Mouse (Mus musculus): ENCODE data around the gene Ccdc167.

Gene Ccdc167

DNA sequence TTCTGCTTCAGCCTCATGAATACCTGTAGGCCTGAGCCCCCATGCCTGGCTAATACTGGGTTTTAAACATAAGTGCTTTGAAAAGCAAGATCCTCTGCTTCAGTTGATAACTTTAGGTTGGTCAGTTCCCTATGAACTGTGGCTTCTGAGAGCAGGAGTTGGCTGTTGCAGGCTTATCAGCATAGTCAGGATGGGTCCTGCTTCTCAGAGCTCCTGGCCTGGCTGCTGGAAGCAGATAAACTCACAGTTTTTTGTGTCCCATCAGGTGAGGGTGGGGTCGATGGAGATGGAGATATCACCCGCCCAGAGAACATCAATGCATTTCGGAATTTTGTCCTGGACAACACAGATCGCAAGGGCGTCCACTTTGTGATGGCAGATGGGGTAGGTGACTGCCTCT, 30.1 kb downstream of the Ccdc167 start:
- DNase-seq (ENCODE audit: extremely low spot score, low spot score), result no peak

DNA sequence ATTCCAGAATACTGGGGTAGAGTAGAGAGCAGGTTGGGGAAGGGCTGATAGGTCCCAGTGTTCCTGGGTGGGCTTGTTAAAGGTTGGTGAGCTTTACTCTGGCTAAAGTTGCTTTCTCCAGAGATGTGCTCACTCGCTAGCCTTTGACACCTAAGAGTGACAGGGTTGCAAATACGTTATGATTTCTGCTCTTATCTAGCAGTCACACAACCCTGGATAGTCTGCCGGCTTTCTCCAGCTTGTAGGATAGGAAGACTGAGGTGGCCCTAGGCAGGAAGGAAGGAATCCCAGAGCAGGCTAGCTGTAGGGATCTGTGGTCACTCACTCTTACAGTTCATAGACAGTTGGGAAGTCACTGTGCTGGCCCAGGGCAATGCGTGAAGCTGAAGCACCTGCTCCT, 32.6 kb downstream of the Ccdc167 start:
- DNase-seq (ENCODE audit: extremely low spot score, low spot score), result no peak

DNA sequence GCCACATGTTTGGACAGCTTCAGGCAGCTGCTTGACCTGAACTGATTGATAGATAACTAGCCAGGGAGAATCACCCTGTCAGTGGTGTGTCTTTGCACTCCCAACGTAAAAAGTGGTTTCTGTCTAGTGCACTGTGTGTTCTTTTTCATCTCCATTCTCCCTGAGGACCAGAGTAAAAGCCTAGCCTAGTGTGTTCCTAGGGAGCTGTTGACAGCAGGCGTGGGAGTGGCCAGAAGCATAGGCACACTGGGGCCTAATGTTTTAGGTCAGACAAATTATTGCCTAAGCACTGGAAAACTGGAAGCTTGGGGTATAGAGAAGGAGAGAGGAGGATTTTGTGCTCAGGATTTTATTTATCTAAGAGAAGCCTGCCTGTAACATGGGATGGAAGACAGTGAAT, 33.7 kb downstream of the Ccdc167 start:
- no peak for DNase-seq (ENCODE audit: extremely low spot score, low spot score)

DNA sequence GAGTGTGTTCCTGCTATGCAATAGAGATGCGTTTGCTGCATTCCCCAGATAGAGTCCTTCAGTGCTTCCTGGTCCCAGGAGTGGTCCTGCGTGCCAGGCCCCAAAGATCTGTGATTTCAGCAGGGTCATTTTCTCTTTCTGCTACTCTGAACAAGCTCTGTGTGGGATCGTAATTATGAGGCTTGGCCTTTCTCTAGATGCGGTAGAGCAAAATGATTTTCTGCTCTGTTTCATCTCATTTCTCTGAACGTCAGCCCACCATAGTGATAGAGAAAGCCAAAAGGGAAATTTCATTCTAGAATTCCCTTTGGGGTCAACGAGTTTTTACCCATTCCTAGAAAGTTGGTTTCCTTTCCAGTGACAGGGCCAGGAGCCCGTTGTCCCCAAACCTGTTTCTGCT, 34.6 kb downstream of the Ccdc167 start:
- no peak for DNase-seq (ENCODE audit: extremely low spot score, low spot score)

DNA sequence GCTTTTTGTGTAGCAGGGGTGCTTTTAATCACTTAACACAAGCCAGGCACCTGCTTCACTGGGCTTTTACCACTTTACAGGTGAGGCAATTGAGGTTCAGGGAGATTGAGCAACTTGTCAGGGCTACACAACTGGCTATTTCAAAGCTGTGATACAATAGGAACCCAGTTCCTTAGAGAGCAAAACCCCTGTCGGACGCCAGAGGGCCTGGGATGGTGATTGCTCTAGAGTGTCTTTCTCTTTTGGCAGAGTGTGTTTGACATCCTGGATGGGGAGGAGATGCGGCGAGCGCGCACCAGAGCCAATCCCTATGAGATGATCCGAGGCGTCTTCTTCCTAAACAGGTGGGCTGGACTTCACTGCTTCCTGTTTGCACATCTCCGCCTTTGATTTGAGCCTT, 35.2 kb downstream of the Ccdc167 start:
- DNase-seq (ENCODE audit: extremely low spot score, low spot score), result no peak

DNA sequence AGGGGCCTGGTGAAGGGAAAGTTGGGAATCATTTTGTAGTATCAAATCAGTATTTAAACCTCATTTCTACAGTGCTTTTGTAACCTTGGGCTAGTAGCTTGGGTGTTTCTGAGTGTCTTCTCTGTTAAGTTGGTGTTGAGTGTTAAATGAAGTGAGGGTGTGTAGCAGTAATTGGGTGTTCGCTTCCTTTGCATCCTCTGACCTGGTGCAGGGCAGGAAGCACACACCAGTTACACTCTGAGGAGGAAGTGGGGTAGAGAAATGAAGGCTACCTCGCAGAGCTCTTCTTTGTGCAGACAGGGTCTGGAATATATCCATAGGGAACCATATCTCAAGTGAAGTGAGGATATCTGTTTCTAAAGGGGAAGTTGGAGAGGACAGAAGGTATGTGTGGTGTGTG, 35.9 kb downstream of the Ccdc167 start:
- DNase-seq (ENCODE audit: extremely low spot score, low spot score), result no peak

DNA sequence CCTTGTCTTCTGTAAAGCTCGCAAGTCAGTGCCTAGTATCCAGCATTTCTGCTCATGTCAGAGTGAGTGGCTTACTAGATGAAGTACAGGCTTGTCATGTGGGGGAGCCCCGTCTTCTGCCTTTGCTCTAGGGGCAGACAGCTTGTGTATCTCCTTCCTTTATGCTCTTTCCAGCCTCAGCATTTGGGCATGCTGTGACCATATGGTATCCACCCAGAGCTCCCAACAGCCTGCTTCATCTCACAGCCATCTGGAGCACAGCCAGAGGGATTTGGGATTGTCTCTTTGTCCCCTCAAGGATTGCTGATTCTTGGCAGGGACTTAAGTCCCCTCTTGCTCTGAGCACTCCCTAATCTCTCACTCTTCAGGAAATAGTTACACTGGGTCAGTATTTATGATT, 36.7 kb downstream of the Ccdc167 start:
- DNase-seq (ENCODE audit: extremely low spot score, low spot score), result no peak

DNA sequence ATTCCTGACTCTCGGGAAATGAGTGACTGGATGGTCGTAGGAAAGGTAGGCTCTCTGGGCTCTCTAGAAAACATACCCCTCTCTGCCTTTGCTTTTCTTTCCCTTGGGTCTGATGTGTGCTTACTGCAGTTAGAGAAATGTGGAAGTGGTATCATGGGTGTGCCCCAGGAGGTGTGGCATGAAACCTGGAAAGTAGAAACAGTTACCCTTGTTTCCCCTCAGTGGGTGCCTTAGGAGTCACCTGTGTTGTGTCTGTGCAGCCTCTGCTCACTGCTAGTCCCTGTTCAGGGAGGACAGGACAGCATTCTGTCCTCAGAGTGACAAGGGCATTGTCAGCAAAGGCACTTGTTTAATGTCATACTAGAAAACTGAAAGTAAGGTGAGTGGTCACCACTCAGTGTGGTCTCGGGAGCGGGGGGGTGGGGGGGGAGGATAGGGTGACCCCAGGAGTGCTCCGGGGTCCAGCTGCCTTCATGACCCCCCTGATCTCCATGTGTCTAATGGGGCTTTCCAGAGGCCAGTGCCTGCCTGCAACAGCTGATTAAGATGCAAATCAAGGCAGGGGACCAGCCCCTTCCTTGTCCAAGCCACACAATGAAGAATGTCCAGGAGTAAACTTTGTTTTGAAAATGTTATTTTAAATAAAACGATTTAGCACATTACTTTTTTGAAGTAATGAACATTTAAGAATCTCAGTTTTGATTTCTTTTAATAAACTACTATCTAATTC, 37.6 kb downstream of the Ccdc167 start:
- DNase-seq (ENCODE audit: extremely low spot score, low spot score), result no peak

DNA sequence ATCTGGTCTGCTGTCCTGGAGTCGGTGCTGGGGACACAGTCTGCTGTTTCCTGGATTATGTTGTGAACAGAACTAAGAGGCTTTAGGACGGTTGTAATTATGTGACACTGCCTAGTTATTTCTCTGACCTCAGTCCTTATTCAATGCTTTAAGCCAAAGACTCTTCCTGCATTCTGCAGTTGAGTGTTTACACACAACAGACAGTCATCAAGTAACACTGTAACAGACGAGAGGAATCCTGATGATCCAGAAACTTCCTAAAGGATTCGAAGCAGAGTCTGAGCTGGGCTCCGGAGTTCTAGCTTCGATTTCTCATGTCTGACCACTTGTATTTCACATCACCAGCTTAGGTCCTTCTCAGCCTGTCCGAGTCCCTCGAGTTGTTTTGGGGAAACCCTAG, 38.3 kb downstream of the Ccdc167 start:
- no peak for DNase-seq (ENCODE audit: extremely low spot score, low spot score)

DNA sequence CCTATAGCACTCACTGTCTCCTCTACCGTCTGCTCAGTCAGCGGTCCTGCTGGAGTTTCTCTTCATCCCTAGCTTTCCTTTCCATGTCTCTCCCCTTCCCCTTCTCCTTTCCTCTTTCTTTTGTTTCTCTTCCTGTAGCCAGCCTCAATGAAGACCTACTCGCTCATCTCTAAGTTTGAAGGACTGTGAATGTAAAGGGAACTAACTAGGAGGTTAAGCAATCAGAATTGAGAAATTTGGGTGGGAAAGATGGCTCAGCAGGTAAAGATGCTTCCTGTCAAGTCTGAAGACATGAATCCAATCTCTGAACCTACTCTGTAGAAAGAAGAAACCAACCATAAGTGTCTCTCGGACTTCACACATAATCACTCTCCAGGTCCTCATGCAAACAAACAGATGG, 43.5 kb downstream of the Ccdc167 start:
- DNase-seq (ENCODE audit: extremely low spot score, low spot score), result no peak

DNA sequence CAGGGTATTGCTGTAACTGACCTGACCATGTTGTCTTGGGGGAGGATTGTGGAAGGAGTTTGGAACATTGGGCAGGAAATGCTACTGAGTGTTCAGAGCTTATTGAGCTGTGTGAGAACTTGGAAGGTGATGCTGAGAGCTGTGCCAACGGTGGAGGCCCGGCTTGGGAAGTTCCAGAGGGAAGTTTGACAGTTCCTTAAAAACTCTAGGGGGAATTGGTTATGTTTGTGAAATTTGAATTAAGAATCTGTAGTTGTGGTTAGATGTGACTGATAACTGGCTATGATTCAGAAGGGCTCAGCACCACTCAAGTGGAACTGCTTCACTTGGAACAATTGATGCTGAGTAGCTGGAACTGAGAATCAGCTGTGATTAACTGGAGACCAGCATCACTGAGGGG, 45.8 kb downstream of the Ccdc167 start:
- DNase-seq (ENCODE audit: extremely low spot score, low spot score), result no peak

DNA sequence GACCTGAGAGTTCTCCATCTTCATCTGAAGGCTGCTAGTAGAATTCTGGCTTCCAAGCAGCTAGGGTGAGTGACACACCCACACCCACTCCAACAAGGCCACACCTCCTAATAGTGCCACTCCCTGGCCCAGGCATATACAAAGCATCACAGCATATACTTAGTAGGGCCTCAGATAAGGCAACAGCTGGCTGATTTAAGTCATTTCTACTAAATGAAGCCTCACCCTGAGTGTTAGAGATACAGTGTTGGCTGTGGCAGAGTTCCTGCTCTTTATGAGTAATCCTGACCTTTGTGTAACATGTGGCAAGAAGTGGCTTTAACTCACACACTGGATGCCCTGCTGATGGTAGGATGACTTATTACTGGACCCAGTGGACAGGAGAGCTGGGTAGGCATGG, 46.9 kb downstream of the Ccdc167 start:
- DNase-seq (ENCODE audit: extremely low spot score, low spot score), result no peak

DNA sequence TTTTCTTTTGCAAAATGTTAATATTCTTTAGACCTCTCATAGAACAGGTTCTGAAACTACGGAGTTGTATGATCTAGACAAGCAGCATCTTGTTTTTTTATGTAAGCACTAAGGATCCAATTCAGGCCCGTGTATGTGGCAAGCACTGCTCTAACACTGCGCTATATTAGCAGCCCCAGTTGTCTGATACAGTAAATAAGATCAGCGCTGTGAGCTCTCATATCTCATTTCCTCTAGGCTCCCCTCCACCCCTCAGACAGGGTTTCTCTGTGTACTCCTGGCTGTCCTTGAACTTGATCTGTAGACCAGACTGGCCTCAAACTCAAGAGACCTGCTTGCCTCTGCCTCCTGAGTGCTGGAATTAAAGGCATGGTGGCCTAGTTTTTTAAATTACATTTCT, 47.8 kb downstream of the Ccdc167 start:
- DNase-seq (ENCODE audit: extremely low spot score, low spot score), result no peak

DNA sequence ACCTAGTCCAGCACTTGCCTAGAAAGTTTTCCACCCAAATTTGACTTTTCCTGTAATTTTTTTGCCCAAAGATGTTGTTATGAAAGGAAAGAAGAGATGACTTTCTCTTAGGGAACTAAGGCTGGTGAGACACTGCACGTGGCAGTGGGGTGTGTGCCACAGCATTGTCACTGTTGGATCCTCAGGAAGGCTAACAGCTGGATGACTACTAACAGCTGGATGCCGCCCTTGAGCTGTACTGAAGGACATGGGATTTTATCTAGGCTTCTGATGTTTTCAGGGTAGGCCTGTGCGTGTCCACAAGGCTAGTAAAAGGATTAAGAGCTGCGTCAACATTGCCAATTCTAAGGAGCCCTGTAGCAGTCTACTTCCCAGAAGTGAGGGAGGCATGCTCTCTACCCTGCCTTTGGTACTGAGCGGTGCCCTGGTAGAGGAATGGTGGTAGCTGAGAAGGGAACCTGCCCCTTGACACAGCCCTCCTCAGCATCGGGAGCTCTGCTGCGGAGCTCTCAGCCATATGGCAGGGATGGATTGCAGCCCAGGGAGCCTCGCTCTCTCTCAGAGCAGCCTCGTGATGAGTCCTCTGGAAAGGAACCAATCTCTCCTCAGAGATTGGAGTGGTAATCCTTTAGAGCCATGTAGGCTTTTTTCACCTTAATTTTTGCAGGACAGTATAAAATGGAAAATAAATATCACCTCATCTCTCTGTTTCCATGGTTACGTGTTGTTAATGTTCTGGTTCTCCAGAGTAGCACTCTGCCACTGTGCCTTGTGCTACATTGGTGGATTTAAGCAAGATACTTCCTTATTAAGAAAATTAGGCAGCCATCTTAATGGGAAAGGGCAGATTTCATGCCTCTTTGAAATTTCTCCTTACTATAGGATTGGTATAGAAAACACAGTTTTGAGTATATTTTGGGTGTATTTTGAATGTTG, 48.5 kb downstream of the Ccdc167 start:
- no peak for DNase-seq (ENCODE audit: extremely low spot score, low spot score)

DNA sequence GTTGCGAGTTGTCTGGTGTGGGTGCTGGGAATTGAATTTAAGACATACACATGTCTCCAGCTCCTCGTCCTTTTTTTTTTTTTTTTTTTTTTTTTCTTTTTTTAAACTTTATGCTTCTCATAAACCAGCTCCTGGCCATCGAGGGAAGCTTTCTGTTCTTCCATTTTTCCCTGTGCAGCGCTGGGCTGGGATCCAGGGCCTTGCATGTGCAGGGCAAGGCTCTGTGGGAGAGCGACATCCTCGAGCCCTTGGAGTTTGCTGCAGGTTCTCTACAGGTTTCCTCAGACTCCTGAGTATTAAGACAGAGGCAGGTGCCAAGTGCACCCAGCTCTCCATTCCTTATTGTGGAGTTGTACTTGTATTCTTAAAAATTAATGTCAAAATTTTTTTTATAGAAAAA, 54.7 kb downstream of the Ccdc167 start:
- DNase-seq (ENCODE audit: extremely low spot score, low spot score), result no peak

DNA sequence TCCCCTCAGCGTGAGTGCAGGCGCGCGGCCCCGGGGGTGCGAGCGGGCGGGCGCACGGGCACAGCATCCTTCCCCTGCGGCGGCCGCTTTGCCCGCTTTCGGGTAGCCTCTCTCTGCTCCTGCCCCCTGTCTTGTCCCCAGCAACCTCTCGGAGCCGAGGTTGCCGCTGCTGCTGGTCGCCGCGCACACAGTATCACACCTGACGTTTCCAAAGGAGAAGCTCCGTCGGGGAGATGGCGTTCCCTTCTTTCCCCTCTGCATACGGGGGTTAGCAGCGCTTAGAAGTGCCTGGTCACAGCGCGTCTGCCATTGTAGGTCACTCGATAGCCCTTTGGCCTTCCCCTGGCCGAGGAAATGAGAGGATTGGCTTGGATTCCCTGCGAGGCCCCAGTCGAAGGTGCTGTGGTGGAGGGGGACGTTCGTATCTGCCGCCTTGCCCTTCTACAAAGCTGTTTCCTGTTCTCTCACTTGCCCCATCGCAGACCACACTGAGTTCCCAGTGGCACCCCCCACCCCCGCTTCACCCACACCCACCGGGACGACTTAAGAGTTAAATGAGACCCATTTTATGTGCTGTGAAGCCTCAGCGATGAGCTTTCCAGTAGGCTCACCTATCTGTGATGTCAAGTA, 56.0 kb downstream of the Ccdc167 start:
- DNase-seq (ENCODE audit: extremely low spot score, low spot score), result no peak

DNA sequence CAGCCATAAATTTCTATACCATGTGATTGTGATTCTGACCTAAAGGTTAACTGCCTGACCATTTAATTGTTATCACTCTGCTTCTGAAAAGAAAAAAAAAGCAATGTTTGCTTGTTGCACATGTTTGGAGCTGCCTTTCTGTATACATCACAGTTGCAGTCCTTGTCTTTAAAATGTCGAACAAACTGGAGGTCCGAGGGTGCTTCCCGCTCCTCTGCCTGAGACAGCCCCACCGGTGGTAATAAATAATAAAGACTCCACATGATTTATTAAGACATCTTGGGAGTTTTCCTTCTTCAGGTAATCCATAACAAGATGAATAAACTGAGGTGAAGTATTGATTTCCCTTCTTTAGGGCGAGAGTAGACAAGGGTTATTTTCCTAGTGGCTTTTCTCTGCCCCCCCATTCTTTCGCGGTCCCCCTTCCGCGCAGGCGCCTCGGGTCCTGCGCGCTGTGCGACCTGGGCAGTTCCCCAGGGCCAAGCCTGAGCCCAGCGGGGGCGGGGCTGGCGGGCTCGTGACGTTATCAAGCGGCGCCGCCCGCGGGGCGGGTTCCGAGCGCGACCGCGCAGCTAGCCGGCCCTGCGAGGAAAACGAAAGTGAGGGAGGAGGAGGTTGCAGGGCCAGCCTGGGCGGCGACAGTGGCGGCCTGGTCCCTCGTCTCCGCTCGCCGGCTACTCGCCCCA, 56.6 kb downstream of the Ccdc167 start, which contains the start of gene Cmtr1:
Gene Cmtr1, plus strand, starts transcription at position 520 of the 686 bp plus-strand sequence.
- DNase-seq (ENCODE audit: extremely low spot score, low spot score), result peak; percentile 95

DNA sequence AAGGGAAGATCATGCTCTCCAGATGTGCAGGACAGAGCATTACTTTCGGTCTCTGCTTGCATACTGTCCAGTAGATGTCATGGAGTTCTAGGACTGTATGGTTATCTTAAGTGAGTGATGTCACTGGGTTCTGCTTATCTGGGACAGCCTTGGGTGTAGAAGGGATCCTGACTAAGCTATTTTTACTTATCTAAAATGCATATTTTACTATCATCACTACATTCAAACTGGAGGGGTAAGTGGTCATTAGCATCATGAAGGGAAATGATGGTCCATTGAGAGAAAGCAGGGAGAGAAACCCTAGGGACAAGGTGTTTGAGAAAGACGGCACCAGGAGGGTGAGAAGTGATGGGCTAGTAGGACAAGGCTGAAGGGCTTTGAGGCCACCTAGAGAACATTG, 58.6 kb downstream of the Ccdc167 start:
- no peak for DNase-seq (ENCODE audit: extremely low spot score, low spot score)

DNA sequence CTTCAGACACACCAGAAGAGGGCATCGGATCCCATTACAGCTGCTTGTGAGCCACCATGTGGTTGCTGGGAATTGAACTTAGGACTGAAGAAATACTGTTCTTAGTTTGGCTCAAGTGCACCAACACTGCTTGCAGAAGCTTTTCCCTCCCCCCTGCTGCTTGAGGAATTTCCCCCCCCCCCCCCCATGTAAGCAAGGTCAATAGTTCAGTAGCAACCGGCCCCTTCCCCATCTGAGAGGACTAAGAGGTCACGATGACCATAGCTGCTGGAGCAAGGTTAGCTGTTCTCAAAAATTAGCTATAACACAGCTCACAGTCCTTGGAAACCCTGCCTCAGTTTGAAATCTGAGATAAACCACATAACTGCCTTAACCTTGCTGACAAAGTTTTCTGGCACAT, 74.6 kb downstream of the Ccdc167 start:
- DNase-seq (ENCODE audit: extremely low spot score, low spot score), result no peak

DNA sequence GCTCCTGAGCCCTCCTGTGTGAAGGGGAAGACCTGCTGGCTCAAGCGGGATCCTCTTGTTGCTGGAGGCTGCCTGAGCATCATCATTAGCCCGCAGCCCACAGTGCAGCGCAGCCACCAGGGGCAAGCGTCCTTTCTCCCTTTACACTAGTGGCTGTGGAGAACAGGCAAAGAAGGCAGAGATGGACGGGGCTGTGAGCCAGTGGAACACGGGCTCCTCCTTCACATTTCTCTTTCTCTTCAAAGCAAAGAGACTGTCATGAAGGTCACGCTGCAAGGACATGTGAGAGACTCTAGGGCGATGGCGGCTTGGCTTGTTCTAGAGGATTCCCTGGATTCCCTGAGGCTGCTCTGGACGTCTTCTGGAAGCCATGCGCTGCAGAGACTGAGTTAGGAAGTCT, 75.9 kb downstream of the Ccdc167 start:
- no peak for DNase-seq (ENCODE audit: extremely low spot score, low spot score)

DNA sequence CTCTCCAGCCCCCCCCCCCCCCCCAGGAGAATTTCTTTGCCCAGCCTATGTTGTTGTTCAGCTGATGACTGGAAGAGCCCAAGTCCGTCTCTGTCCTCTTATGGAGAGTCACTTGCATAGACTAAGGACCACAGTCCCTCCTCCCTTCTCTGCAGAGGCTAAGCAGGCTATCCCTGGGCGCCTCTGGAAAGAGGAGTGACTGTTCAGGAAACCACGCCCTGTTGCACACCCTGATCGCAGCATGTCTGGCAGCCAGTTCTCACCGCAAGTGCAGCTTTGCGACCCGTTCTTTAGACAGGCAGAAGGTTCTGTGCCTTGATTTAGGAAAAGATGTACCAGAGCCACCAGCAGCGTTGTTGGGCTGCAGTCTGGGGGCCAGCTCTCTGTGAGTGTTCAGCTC, 78.9 kb downstream of the Ccdc167 start:
- DNase-seq (ENCODE audit: extremely low spot score, low spot score), result no peak

DNA sequence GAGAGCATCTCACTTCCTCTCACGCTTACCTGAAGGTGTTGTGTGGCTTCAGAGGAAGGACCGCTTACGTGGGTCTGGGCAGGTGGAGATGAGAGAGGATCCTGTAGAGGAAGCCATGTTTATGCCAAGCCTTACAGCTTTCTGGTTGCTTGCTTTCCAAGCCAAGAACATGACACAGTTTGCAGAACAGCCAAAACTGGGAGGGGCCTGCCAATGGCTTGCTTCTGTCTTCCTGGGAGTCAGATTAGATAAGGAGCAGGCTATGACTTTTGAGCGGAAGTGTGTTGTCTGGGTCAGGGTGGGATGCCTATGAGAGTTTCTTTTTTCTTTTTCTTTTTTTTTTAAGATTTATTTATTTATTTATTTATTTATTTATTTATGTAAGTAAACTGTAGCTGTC, 79.5 kb downstream of the Ccdc167 start:
- no peak for DNase-seq (ENCODE audit: extremely low spot score, low spot score)
